Mouse (Mus musculus) spleen, embryonic (tissue): Measurements from ENCODE around the gene Etnk2.

Experiments
- CTCF ChIA-PET: fragments of 350-600 bp; sonication (Branson Sonifier 250); formaldehyde crosslinking; loops from one replicate; lab custom pipeline; 2022; lab: Charles Lee

Etnk2 gene

GRCm38 (mm10) chr1:133412941-133413340, 49.6 kb downstream of the Etnk2 start:
- CTCF ChIA-PET = no interaction called here

GRCm38 (mm10) chr1:133415086-133415485, 51.7 kb downstream of the Etnk2 start:
- CTCF ChIA-PET = no interaction called here

- CTCF ChIA-PET = no interaction called here
Observed at GRCm38 (mm10) chr1:133415505-133415904, 52.1 kb downstream of the Etnk2 start.

DNA sequence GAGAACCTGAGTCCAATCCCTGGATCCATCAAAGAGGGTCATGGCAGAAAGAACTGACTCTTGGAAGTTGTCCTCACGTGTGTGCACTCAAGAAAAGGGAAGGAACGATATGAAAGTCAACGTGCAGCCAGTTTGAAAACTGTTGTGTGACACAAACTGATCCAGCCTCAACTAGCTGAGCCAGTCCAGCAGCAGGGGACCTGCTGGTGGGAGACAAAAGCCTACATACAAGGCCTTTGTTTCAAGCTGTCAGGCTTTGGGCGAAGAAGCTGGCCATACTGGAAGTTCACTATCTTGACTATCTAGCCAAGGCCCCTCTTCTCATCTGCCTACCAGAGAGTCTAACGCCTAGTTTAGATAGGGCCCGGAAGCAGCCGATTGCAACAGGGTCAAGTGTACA, 53.1 kb downstream of the Etnk2 start:
- CTCF ChIA-PET = no interaction called here

GRCm38 (mm10) chr1:133417113-133417512, 53.7 kb downstream of the Etnk2 start:
- CTCF ChIA-PET = interaction anchor here (0.6 kb wide), 1 partner anchor 102 kb away, joined by 3 read pairs; no protein-coding TSS in a partner anchor

GRCm38 (mm10) chr1:133417539-133417938, 54.2 kb downstream of the Etnk2 start:
- CTCF ChIA-PET = no interaction called here

- CTCF ChIA-PET = interaction anchor here (0.6 kb wide), 1 partner anchor 1776 kb away, joined by 3 read pairs; no protein-coding TSS in a partner anchor
Observed at GRCm38 (mm10) chr1:133418164-133418800, 54.9 kb downstream of the Etnk2 start.

DNA sequence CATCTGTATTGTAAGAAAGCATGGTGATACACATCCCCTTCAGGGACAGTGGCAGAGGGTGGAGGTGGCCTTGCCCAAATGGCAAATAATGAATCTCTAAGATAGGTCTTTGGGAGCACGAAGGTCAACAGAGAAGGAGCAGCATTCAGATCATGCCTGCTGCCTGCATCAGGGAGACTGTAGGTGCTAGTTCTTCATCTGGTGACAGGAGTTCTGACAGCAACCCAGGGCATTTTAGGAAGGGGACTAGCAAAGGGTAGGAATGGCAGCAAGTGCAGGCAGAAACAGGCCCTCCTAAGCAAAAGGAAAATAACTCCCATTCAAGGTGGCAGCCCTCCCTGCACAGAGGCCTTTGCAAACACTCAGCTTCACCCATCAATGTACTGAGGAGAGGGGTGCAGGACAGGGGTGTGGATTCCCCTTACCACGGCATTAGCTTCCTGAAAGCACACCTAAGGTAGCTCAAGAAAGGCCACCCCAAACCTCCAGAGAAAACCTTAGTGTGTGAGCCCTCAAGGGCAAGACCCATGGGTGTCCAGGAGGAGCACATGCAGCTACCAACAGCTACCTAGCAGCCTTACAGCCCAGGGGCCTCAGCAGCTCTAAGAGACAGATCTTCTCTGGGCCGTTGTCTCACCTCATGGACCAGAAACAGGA, 55.9 kb downstream of the Etnk2 start:
- CTCF ChIA-PET = no interaction called here

- CTCF ChIA-PET = no interaction called here
Observed at GRCm38 (mm10) chr1:133420491-133420890, 57.1 kb downstream of the Etnk2 start.

- CTCF ChIA-PET = no interaction called here
Observed at GRCm38 (mm10) chr1:133421061-133421460, 57.7 kb downstream of the Etnk2 start.

- CTCF ChIA-PET = interaction anchor here (0.5 to 0.6 kb wide), 2 partner anchors 46 to 257 kb away, joined by 3 to 6 read pairs; no protein-coding TSS in a partner anchor
Observed at GRCm38 (mm10) chr1:133421975-133422570, 58.7 kb downstream of the Etnk2 start.

DNA sequence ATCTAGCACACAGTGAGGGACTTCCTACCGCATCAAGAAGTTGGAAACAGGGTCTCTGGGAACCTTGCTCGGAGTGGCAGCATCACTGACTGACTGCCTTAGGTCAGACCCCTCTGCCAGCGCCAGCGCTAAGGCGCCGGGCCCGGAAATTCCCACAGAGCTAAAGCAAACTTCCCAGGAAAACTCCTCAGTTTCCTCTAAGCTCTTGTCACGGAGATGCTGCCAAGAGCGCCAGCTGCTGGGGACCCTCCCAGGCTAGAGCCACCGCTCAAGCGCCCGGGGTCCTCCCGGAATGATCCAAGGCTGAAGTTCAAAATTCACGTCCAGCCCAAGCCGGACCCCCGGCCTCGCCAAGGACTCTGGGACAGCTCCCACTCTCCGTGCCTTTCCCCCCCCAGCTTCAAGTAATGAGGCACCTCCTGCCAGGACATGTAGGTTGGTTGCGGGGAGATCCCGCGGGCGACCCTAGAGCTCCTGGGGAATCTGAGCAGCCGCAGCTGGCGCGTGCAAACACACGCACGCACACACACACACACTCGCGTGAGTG, 59.3 kb downstream of the Etnk2 start:
- CTCF ChIA-PET = interaction anchor here (0.6 kb wide), 1 partner anchor 257 kb away, joined by 6 read pairs; no protein-coding TSS in a partner anchor

DNA sequence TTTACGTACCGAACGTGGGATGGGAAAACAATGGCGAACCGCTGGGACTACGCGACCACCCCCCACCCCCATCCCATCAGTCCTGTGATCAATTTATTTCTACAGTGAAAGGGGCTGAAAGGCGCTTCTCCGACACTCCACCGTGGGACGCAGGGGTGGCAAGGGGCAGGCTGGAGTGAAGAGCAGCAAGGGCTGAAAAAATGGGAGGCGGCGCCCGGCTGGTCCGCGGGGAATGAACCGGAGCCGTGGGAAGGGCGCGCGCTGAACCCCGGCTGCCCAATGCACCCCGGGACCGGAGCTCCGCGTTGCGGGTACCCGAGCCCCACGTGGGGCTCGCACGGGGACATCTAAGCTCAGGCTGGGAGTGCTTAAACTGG, 59.8 kb downstream of the Etnk2 start:
- CTCF ChIA-PET = no interaction called here

GRCm38 (mm10) chr1:133423543-133424480, 60.4 kb downstream of the Etnk2 start, which contains the start of gene Sox13:
Gene Sox13, minus strand, starts transcription at chr1:133424377.
- CTCF ChIA-PET = interaction anchor here (0.6 kb wide), 1 partner anchor 1817 kb away, joined by 4 read pairs; no protein-coding TSS in a partner anchor

DNA sequence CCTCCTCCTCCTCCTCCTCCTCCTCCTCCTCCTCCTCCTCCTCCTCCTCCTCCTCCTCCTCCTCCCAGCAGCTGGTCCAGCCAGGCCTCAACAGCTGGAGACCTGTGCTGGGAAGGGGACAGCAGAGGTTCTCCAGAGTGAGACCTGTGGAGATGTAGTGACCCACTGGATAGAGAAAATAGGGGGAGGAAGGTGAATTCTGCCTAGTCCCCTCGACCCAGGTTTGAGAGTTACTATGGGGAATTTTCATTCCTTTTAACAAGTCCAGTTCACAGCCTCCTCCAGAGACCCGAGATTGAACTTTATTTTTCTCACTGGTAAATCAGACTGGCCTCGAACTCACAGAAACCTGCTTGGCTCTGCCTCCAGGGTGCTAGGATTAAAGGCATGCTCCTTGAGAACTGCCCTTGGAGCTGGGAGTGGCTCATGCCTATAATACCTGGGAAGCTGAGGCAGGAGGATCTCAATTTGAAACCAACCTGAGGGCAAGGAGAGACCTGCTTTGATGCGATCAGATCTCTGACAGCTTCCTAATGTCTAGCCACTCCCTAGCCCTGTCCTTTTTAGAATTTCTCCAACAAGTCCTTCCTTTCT, 61.3 kb downstream of the Etnk2 start:
- CTCF ChIA-PET = no interaction called here
